Mouse (Mus musculus) myocyte (in vitro differentiated cells): Measurements from ENCODE around the gene Gypa. TPM values are rescaled to one million over a fixed set of nuclear protein-coding genes. Genes with fewer than 3 reads are reported as not detected.

ENCODE experiments used
- H3K27me3 ChIP-seq: one replicate; pipeline ENCODE4 v1.6.1; 2011; ENCODE audit not compliant: control insufficient read depth, insufficient read depth, insufficient read length
- H3K36me3 ChIP-seq: one replicate; pipeline ENCODE4 v1.6.1; 2011; ENCODE audit not compliant: control insufficient read depth, insufficient read depth
- H3K4me2 ChIP-seq: one replicate; pipeline ENCODE4 v1.6.1; 2011; ENCODE audit warnings: low read depth, control low read depth
- H3K4me3 ChIP-seq: one replicate; pipeline ENCODE4 v1.5.1; 2011; ENCODE audit warnings: mild to moderate bottlenecking, control low read depth, moderate library complexity
- H3K79me2 ChIP-seq: one replicate; pipeline ENCODE4 v1.6.1; 2011; ENCODE audit not compliant: control insufficient read depth, insufficient read depth
- H3ac ChIP-seq: one replicate; pipeline ENCODE4 v1.6.1; 2011; ENCODE audit not compliant: control insufficient read depth, insufficient read length
- CEBPB ChIP-seq: IDR thresholded peaks from 2 replicates; pipeline ENCODE4 v1.6.1; 2011; ENCODE audit warnings: mild to moderate bottlenecking, moderate library complexity; ENCODE audit not compliant: poor library complexity, insufficient read depth, severe bottlenecking
- E2F4 ChIP-seq: IDR thresholded peaks from one replicate; pipeline ENCODE4 v1.6.1; 2011; ENCODE audit warnings: mild to moderate bottlenecking, control low read depth, moderate library complexity; ENCODE audit not compliant: insufficient read depth
- MAX ChIP-seq: IDR thresholded peaks from one replicate; pipeline ENCODE4 v1.6.1; 2011; ENCODE audit warnings: low read depth, mild to moderate bottlenecking, control low read depth
- MYOD1 ChIP-seq, 3 experiments: IDR thresholded peaks; one replicate each; pipeline ENCODE4 v1.6.1; 2011; ENCODE audit warnings: control low read depth in 2 of 3, low read depth in 2 of 3, mild to moderate bottlenecking in 2 of 3, moderate library complexity in 1 of 3; ENCODE audit not compliant: insufficient read length in 2 of 3, control insufficient read depth in 1 of 3
- MYOG ChIP-seq, 3 experiments: IDR thresholded peaks; one replicate each; pipeline ENCODE4 v1.6.1; 2011; ENCODE audit warnings: control low read depth in 2 of 3, low read depth in 2 of 3, mild to moderate bottlenecking in 2 of 3; ENCODE audit not compliant: insufficient read length in 2 of 3, control insufficient read depth in 1 of 3, insufficient read depth in 1 of 3
- POLR2A ChIP-seq: IDR thresholded peaks from one replicate; pipeline ENCODE4 v1.6.1; 2011; ENCODE audit warnings: low read depth, mild to moderate bottlenecking, control low read depth, moderate library complexity; ENCODE audit not compliant: insufficient read length
- POLR2AphosphoS2 ChIP-seq: IDR thresholded peaks from one replicate; pipeline ENCODE4 v1.6.1; 2011; ENCODE audit warnings: low read depth, control low read depth; ENCODE audit not compliant: insufficient read length
- REST ChIP-seq: IDR thresholded peaks from one replicate; pipeline ENCODE4 v1.6.1; 2011; ENCODE audit warnings: mild to moderate bottlenecking, control low read depth, moderate library complexity; ENCODE audit not compliant: insufficient read depth, insufficient read length
- SRF ChIP-seq: IDR thresholded peaks from one replicate; pipeline ENCODE4 v1.6.1; 2011; ENCODE audit warnings: low read depth; ENCODE audit not compliant: control insufficient read depth, insufficient read length
- TCF12 ChIP-seq: IDR thresholded peaks from one replicate; pipeline ENCODE4 v1.6.1; 2011; ENCODE audit warnings: mild to moderate bottlenecking, control low read depth; ENCODE audit not compliant: poor library complexity, insufficient read depth, severe bottlenecking
- TCF3 ChIP-seq: IDR thresholded peaks from one replicate; pipeline ENCODE4 v1.6.1; 2011; ENCODE audit warnings: low read depth, control low read depth; ENCODE audit not compliant: insufficient read length
- USF1 ChIP-seq: IDR thresholded peaks from one replicate; pipeline ENCODE4 v1.6.1; 2011; ENCODE audit warnings: low read depth, mild to moderate bottlenecking, control low read depth, moderate library complexity
- polyA plus RNA-seq: library from polyadenylated mRNA; unstranded; fragments of >200 nt; fragmentation: generic; extraction: Trizol; gene quantifications from one replicate; pipeline ENCODE4 v1.2.1, GENCODE M21; 2012; ENCODE audit warnings: missing spikeins

Gypa gene
- not detected for polyA plus RNA-seq

GRCm38 (mm10) chr8:80493523-80494345 is at the start of gene Gypa:
Gypa (plus strand) TSS chr8:80493781.
- H3K27me3 ChIP-seq: no peaks in the 10 kb centered on the region
- no peaks in the 10 kb centered on the region for H3K79me2 ChIP-seq
- TF ChIP-seq POLR2AphosphoS2 (no peak), TCF3 (no peak), REST (no peak), MAX (no peak), POLR2A (no peak), SRF (no peak), CEBPB (no peak), E2F4 (no peak), MYOD1 (IDR thresholded peaks at IDR 0.05; ENCODE audit: control insufficient read depth in 1 of 3, insufficient read length in 2 of 3, low read depth in 2 of 3) (no peak), USF1 (no peak), TCF12 (no peak)
- no peaks in the 10 kb centered on the region for H3K36me3 ChIP-seq
- H3K4me3 ChIP-seq: peak within 1 kb of the TSS; percentile 24
- peak within 1 kb of the TSS; percentile 99 for H3K4me2 ChIP-seq
- no peak within 1 kb of the TSS for H3ac ChIP-seq

GRCm38 (mm10) chr8:80444534-80445072 is 49.0 kb upstream of the Gypa start:
- TF ChIP-seq MYOG (IDR thresholded peaks at IDR 0.05; ENCODE audit: control insufficient read depth in 1 of 3, insufficient read depth in 1 of 3, insufficient read length in 2 of 3, low read depth in 2 of 3) (no peak), CEBPB (no peak), MAX (no peak), E2F4 (no peak), POLR2AphosphoS2 (no peak), USF1 (no peak), REST (no peak), SRF (no peak), MYOD1 (IDR thresholded peaks at IDR 0.05; ENCODE audit: control insufficient read depth in 1 of 3, insufficient read length in 2 of 3, low read depth in 2 of 3) (no peak), TCF3 (no peak), POLR2A (no peak), TCF12 (no peak)
- Histone ChIP-seq H3K79me2 (no peaks in the 10 kb centered on the region), H3K4me3 (no peak overlapping the region)

GRCm38 (mm10) chr8:80447217-80447616 is 46.4 kb upstream of the Gypa start:
- Histone ChIP-seq H3K4me2 (no peak overlapping the region), H3ac (no peak overlapping the region), H3K27me3 (no peaks in the 10 kb centered on the region), H3K36me3 (no peaks in the 10 kb centered on the region), H3K4me3 (no peak overlapping the region), H3K79me2 (no peaks in the 10 kb centered on the region)
- no peak for TF ChIP-seq MYOD1 (IDR thresholded peaks at IDR 0.05; ENCODE audit: control insufficient read depth in 1 of 3, insufficient read length in 2 of 3, low read depth in 2 of 3)
- TF ChIP-seq USF1: no peak
- TF ChIP-seq MAX: no peak
- no peak for TF ChIP-seq POLR2AphosphoS2
- TF ChIP-seq MYOG (IDR thresholded peaks at IDR 0.05; ENCODE audit: control insufficient read depth in 1 of 3, insufficient read depth in 1 of 3, insufficient read length in 2 of 3, low read depth in 2 of 3): no peak
- no peak for TF ChIP-seq REST
- TF ChIP-seq SRF: no peak
- no peak for TF ChIP-seq POLR2A
- TF ChIP-seq TCF12: no peak
- no peak for TF ChIP-seq E2F4
- TF ChIP-seq CEBPB: no peak
- TF ChIP-seq TCF3: no peak

More at GRCm38 (mm10) chr8:80444534-80445072, 49.0 kb upstream of the Gypa start:
- no peaks in the 10 kb centered on the region for H3K36me3 ChIP-seq
- H3K27me3 ChIP-seq: no peaks in the 10 kb centered on the region
- H3K4me2 ChIP-seq: no peak overlapping the region
- no peak overlapping the region for H3ac ChIP-seq

GRCm38 (mm10) chr8:80451938-80452690 is 41.5 kb upstream of the Gypa start:
- Histone ChIP-seq H3K27me3 (no peaks in the 10 kb centered on the region), H3K79me2 (no peaks in the 10 kb centered on the region), H3K4me2 (no peak overlapping the region)

More at GRCm38 (mm10) chr8:80451938-80452690, 41.5 kb upstream of the Gypa start:
- Histone ChIP-seq H3ac (no peak overlapping the region), H3K4me3 (no peak overlapping the region), H3K36me3 (no peaks in the 10 kb centered on the region)
- TF ChIP-seq REST (no peak), POLR2AphosphoS2 (no peak), POLR2A (no peak), SRF (no peak), MYOD1 (IDR thresholded peaks at IDR 0.05; ENCODE audit: control insufficient read depth in 1 of 3, insufficient read length in 2 of 3, low read depth in 2 of 3) (no peak), TCF12 (no peak), E2F4 (no peak), MYOG (IDR thresholded peaks at IDR 0.05; ENCODE audit: control insufficient read depth in 1 of 3, insufficient read depth in 1 of 3, insufficient read length in 2 of 3, low read depth in 2 of 3) (no peak), USF1 (no peak), CEBPB (no peak), MAX (no peak), TCF3 (no peak)
